Mouse (Mus musculus) stomach, postnatal 0 days (tissue): Measurements from ENCODE around the gene Klf9.

Experiments
- CTCF ChIP-seq: IDR thresholded peaks from 2 replicates; pipeline ENCODE4 v1.5.1; 2016; ENCODE audit warnings: antibody characterized with exemption, low read depth, mild to moderate bottlenecking, moderate library complexity
- EP300 ChIP-seq: optimal IDR thresholded peaks from 2 replicates; pipeline ENCODE3; 2016; ENCODE audit warnings: antibody characterized with exemption

GRCm38 (mm10) chr19:23139756-23140470, 1.1 kb upstream of the Klf9 start:
- TF ChIP-seq CTCF (no peak), EP300 (no peak)
